Mouse (Mus musculus): ENCODE data around the gene Cd151.

Gene Cd151

DNA sequence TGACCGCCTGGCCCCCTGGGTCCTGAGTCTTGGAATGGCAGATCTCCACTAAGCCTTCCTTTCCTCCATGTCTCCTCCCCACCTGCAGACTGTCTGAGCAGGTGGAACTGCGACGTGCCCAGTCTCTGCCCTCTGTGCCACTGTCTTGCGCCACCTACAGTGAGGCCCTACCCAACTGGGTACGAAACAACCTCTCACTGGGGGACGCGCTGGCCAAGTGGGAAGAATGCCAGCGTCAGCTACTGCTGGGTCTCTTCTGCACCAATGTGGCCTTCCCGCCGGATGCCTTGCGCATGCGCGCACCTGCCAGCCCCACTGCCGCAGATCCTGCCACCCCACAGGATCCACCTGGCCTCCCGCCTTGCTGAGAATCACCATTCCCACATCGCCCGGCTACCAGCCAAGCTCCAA, 7.9 kb upstream of the Cd151 start:
- peak; percentile 83 for DNase-seq

DNA sequence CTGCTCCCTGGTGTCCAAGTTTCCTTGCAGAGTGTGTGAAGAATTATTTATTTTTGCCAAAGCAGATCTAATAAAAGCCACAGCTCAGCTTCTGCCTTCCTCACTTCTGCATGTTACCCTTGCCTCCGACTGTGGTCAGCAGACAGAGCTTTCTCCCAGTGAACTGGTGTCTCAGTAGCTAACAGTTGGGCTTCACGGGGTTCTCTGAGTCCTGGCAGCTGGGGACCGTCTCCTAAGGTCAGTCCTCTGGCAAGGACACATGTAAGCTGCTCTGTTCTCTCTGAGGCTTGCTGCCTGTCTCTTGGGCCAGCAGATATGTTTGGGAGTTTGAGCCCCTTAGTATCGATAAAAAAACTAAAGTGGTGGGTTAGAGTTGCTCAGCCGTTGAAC, 7.2 kb upstream of the Cd151 start:
- DNase-seq = no peak

DNA sequence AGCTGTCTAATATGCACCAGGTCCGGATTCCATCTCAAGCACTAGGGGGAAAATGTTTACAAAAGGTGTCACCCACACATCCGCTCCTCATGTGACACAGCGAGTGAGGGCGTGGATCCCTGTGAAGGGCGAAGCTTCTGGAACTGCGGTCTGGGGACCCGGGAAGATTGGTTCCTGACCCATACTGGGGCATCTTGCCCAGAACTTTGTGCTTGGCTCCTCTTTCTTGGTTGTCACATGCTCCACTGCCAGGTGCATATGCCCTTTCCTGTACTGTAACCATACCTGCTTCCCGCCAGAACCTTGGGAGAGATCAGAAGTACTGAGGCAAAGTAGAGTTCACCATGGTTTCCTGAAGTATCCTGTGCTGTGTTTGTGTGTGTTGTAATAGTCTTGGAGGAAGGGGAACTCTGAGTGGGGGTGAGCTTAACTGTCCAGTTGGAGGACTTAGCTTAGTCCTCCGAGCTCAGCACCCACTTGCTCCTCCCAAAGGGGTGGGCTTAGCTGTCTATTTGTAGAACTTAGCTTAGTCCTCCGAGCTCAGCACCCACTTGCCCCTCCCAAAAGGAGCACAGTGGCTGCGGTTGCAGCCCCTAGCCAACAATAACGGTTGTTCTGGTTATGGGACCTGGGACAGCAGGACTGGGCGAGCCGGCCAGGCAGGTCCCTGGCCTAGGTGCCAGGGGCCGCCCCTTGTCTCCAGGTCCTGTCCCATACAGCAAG, 6.6 kb upstream of the Cd151 start, which contains the start of gene Cracr2b:
Cracr2b (plus strand) TSS at position 704 of the 723 bp plus-strand sequence.
- no peak for DNase-seq

DNA sequence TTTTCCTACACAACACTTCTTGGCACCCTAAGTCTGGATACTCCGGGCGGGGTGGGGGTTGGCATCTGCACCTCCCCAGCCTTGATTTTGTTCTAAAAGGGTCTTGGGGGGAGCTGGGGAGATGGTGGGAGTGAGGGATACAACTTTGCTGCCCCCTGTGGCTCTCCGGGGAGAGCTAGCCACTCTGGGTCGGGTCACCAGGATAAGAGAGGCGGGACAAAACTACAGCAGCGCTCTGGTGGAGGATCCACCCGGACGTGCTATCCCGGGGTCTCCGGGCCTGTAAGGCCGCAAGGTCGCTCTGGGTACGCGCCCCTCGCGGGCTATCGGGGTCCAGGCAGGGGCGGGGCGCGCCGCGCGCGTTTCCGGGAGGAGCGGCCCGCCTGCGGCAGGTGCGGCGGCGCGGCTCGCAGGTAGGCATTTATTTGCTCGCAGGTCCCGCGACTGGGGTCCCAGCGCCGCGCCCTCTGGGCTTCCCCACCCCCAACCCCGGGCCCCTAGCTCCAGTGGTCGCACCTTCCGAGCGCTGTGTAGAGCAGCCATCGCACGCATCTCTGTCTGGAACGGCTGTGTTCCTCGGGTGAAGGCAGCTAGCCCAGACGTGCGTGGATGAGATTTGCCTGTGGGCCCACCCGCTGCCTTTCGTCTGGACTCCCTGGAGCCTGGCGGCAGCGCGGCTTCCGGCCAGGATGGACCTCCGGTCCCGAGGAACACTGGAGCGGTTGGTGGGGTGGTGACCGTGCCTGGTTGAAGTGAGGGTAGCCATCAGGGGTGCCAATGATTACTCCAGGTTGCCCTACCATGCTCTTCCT, 5.5 kb upstream of the Cd151 start:
- no peak for DNase-seq

DNA sequence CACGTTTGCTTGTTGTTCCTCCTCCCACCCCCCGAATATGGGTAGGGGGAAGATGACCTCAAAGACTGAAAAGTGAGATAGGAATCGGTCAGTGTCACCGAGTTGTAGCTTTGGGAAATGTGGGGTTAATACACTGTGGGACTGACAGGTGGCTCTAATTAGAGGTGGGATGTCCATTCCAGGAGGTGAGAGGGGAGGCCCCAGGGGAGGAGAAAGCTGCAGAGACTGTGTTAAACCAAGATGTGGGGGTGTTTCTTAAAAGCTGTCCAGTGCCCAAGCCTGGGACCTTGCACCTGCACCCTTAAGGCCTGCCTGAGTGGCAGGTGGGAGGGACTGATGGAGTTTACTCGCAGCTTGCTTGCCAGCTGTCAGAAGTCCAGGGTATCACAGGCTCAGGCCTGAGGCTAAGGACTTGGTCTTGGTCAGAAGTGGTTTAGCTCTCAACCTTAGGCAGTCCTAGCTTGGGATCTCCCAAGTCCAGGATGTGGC, 4.8 kb upstream of the Cd151 start:
- no peak for DNase-seq

DNA sequence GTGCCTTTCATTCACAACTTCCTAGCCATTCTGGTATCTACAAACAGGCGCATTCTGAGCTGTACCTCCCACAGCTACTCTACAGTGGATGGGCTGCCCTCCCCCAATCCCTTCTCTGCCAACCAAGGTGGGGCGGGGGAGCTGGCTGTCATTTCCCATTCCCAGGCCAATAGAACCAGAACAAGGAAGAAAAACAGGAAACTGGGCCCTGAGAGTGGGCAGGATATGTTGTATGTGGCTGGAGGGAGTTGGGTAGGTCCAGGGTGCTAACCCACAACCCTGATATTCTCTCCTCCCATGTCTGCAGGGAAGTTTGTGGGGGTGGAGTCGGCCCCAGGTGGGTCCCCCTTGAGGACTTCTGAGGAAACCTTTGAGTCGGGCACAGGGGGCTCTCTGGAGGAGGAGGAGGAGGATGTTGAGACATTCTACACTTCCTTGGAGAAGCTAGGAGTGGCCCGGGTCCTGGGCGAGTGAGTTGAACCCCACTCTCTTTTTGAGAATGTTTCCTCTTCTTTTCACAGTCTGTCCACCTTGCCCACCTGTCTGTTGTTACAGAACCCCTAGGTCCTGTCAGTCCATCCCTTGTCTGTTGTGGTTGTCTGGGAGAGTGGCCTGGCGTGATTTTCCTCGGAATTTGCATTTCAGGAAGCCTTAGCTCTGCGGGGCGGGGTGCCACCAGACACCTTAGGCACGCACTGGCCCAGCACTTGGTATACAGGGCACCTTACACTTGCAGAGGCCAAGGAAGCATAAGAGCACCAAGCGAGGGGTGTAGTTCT, 3.2 kb upstream of the Cd151 start:
- no peak for DNase-seq

DNA sequence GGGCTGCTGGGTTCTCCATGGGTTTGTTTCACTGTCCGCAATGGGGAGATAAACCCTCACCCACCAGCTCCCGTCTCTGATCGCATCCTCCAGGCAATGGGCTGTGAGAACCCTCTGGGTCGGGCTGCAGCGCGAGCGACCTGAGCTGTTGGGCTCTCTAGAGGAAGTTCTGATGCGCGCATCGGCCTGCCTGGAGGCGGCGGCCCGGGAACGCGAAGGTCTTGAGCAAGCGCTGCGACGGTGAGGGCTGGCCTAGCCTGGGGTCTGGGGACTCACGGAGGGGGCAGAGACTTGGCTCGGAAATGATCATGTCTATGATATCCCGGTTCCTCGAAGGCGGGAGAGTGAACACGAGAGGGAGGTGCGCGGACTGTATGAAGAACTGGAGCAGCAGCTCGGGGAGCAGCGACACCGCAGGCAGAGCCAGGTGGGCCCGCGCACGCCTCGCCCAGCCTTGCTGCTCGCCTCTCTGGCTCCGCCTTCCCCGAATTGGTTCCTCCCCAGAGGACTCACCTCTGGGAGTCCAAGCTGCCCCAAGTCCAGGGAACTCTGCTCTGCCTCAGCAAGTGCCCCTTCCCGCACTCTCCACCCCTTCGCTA, 2.5 kb upstream of the Cd151 start:
- DNase-seq = no peak

DNA sequence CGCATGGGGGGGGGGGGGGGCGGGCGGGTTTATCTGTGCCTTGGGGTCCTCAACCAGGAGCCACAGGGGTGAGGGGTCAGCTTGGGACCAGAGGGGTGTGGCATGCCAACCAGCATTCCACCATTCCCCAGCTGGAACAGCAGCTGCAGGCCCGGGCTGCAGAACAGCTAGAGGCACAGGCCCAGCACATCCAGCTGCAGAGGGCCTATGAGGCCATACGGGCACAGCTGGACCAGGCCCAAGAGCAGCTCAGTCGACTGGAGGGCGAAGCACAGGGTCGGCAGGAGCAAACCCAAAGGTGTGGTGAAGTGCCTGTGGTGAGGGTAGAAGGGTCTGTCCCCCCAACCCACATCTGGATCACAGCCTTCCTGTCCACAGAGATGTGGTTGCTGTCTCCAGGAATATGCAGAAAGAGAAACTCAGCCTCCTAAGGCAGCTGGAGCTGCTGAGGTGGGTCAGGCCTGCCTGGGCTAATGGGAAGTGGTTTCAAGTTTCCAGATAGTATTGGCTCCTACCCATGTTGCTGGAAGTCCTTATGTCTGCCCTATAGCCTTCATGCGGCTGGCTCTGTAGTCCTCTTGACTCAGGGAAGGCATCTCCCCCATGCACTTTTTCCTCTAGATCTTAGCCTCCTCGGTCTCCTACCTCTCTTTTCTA, 1.7 kb upstream of the Cd151 start:
- no peak for DNase-seq

DNA sequence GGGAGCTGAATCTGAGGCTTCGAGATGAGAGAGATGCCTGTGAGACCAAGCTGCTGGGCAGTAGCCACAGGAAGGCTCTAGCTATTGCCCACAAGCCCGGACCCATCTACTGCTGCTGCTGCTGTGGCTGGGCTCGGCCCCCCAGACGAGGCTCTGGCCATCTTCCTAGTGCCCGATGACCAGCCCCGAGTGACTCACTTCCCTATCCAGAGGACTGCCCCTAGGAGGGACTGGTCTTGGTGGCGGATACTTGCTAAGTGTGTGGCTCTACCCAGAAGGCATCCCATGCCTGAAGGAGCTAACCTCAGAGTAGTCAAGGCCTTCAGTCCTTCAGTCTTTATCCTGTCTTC, 1.2 kb upstream of the Cd151 start:
- DNase-seq = no peak

DNA sequence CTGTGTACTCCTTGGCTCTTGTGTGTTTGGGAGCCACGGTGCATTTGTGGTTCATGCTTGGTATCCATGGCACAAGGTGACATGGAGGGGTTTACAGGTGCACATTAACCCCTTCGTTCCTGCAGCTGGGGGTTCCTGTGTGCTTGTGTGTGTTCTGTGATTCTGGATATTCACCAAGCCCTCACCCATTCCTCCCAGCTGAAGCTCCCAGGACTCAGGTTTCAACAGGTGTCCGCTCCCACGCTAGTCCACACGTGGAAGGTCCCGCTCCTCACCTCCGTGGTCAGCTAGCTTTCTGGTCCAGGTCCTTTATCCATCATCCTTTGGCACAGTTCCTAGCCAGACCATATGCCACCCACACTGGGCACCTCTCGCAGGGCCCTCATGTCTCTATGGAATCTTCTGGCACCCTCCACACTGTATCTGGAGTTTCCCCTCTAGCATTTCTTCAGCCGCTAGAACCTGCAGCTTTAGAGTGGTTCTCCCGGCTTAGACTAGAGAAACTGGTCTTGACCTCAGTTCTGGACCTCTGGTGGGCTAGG, 514 bp upstream of the Cd151 start:
- DNase-seq = no peak

DNA sequence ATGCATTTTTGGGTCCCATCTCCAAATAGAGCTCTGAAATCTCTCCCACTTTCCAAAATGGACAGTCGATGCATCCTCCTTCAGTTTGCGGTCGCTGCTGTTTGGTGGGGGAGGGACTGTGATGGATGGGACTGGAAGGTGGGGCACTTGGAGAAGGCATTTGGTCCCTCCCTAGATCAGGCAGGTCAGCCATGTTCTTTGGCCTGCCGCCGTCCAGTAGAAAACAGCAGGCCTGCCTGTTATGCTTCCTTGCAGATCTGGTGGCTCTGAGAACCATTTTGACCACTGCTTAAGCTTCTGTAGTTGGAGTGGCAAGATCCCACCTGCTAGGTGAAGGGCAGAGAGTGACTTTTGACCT, 951 bp downstream of the Cd151 start:
- DNase-seq = no peak

DNA sequence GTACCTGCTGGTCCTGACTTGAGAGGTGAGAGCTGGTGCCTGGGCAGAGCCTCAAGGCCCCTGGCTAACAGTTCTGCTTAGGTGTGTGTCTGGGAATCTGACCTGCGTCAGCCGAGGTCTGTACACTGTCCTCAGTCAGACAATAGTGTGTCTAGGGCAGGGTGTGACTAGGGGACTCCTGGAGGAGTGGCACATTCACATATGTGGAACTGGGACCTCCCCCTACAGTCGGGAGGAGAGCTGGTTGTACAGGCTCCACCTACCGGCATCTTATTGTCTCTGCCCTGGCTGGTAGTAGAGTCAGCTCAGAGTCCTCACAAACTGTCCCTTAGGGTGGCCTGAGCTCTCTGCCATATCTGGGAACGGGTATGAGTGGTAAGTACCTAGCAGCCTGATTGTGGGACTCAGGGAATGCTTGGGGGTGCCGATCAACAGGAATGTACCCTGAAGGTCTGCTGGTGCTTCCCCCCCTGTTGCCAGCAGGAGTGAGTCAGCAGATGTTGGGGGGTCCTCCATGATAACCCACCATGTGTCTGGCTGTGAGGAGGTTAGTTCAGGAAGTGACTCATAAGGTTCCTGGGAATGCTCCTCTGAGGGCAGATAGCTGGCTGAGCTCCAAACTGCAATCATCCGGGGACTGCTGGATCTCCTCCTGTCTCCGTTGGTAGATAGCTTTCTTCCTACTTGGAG, 1.5 kb downstream of the Cd151 start:
- no peak for DNase-seq

DNA sequence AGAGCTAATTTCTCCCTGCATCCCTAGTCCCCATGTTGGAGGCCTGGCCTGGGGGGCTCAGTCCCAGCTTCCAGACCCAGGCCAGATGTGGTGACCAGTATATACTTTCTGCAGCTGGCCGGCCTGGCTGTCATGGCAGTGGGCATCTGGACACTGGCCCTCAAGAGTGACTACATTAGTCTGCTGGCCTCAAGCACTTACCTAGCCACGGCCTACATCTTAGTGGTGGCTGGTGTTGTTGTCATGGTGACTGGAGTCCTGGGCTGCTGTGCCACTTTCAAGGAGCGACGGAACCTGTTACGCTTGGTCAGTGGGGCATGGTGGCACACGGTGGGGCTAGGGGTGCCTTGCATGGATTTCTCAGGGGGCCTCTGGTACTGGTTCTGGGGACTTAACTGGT, 2.2 kb downstream of the Cd151 start:
- no peak for DNase-seq

DNA sequence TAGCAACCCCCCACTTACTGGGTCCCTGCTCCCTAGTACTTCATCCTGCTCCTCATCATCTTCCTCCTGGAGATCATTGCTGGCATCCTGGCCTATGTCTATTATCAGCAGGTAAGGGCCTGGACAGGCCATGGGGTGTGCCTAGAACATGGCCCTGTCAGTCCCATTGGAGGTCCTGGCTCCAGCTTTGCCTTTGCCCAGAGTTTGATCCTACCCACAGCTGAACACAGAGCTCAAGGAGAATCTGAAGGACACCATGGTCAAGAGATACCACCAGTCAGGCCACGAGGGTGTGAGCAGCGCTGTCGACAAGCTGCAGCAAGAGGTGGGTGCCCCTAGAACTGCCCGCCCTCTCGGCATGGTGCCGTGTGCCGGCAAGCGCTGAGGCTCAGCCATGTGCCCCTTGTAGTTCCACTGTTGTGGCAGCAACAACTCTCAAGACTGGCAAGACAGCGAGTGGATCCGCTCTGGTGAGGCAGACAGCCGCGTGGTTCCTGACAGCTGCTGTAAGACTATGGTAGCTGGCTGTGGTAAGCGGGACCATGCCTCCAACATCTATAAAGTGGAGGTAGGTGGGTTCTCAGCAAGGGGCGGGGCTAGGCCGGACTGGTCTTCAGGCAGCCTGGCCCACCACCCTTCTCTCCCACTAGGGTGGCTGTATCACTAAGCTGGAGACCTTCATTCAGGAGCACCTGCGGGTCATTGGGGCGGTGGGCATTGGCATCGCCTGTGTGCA, 2.9 kb downstream of the Cd151 start:
- no peak for DNase-seq

DNA sequence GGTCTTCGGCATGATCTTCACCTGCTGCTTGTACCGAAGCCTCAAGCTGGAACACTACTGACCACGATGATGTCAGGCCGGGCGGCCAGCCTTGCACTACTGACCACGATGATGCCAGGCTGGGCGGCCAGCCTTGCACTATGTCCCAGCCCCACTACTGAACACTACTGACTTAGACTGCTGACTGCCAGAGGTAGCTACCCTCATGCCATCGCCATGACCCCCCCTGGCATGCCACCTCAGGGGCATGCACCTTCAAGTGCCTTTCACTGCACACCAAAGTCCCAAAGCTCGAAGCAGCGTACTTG, 3.4 kb downstream of the Cd151 start:
- DNase-seq = no peak

DNA sequence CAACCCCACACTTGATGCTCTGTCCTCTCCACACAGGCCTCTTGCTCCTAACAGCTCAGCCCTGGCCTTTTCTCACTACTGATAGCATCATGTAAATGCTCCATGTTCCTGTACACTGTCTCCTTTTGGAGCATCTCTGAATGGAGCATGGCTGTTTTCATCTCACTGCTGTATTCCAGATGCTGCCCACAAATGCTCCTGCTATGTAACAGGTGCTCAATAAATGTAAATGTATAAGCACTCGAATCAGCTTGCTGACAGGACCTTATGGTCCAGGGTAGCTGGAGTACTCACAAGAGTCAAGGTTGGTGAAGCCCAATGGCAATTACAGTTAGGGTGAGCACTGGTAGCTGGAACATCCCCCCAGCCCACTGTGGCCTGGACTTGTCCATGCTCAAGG, 4.0 kb downstream of the Cd151 start:
- no peak for DNase-seq

DNA sequence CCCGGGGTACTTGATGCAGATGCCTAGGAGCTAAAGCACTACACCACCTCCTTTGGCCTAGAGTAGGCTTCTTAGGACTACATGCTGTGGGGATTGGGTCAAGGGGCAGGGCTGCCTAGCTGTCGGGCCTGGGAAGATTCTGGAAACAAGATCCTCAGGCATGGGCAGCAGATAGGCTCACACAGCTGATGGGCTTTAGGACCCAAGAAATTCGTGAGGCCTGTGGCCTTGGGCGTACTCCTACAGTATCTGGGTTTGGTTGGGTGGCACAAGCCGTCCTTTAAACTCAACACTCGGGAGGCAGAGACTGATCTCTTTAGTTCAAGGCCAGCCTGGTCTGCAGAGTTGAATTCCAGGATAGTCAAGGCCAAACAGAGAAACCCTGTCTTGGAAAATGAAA, 5.0 kb downstream of the Cd151 start:
- DNase-seq = no peak

DNA sequence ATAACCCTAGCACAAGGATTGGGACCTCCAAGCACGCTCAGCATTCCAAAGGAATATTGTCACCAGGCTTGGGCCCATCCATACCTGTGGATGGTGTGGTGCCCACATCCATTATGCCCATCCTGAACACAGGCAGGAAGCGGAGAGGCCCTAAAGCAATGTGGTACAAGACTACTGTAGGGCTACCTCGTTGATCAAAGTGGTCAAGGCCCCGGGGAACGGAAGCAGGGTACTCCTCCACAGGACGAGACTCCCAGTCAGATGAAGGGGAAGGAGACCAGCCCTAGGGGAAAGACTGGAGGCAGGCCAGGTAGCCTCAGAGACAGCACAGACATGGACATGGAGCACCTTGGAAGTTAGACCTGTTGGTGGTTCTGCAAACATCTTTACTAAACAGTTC, 5.6 kb downstream of the Cd151 start:
- no peak for DNase-seq

DNA sequence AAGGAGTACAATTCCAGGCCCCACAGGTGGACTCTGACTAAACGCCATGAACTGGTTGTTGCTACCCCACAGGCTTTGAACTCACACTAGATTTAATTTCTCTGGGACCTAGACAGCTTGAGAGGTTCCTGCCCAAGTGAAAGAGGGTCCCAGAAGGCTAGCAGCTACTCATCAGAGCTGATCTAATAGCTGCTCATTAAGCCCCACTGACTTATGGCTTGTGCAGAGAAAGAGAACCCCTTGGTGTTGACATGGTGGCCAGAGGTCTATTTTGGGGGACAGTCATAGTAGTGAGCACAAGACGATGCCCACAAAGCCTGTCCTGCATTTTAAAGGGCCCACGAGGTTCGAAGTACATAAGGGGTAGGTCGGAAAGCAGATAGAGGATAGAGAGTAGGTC, 7.0 kb downstream of the Cd151 start:
- DNase-seq = no peak

DNA sequence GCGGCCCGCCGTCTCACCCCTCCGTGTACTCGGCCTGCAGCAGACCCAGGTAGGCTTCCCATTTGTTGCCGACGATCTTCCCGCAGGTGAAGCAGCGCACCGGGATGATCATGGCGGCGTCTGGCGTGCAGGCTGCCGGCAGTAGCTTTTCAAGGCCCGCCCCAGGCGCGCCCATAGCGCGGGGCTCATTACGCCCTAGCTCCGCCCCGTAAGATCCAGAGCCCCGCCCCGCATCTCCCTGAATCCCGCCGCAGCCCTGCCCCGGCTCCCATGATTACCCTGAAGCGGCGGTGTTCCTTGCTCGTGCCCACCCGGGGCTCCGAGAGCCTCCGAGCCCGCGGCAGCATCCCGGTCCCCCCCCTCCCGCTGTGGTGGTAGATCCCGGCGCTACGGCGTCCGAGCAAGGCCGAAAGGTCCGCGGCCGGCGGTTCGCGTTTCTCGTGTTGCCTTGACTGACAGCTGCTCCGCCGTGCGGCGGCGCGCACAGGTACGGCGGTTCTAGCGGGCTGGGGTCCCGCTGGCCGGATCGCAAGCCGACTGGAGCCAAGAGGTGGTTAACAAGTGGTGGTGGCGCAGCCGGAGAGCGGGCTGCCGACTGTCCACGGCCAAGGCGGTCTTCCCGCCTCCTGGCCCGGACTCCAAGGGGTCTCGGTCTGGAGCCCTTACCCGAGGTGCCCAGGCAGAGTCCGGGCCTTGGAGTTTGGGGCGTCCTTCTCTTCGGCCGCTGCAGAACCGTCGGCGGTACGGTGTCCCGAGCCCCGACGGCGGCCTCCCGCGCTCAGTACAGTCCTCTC, 8.0 kb downstream of the Cd151 start, which contains the start of the genes Polr2l and Tspan4:
Polr2l (minus strand) TSS at position 122 of the 794 bp plus-strand sequence.
Tspan4 (plus strand) TSS at position 230 of the 794 bp plus-strand sequence.
- DNase-seq = peak; percentile 85
